Mouse (Mus musculus) mature B cell (primary cell): ENCODE results near the gene Dhx38.

Source experiments
- in situ Hi-C: fragments of 300-500 bp; cut with MboI; formaldehyde crosslinking; loops from 2 replicates; pipeline ENCODE4 v1.14.3; 2019

Dhx38 gene

DNA sequence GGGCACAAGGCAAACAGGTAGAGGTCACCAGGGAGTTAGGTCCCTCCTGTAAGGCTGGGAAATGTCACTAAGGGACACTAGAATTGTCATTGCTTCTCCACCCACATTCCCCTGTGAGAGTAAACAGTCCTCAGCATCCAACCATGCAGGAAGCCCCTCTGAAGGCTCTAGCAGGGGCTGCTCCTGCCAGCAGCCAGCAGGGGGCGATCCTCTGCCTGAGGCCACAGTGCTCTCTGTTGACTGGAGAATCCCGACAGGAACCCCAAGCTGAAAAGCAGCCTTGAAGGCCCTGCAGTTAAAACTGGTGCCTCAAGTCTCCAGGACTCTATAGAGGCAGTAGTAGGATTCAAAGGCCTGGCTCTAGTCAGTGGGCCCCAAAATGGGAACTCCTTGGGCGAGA, 14.0 kb downstream of the Dhx38 start:
- in situ Hi-C loops, result loop anchor here (25.0 kb wide), 1 partner anchor 1964 kb away; the partner anchor contains the start of gene Psmd7

DNA sequence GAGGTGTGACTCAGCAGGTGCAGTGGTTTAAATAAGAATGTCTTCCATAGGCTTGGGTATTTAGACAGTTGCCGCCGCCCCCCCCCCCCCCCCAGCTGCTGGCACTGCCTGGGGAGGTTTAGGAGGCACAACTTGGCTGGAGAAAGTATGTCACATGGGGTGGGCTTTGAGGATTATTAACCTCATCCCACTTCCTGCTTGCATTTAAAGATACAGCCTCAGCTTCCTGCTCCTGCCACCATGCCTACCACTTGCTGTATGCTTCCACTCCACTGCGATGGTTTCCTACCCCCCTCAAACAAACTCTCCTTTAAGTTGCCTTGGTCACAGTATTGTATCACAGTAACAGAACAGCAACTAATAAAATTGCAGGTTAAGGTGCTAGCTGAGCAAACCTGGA, 21.6 kb downstream of the Dhx38 start:
- in situ Hi-C loops, result no loop called here

DNA sequence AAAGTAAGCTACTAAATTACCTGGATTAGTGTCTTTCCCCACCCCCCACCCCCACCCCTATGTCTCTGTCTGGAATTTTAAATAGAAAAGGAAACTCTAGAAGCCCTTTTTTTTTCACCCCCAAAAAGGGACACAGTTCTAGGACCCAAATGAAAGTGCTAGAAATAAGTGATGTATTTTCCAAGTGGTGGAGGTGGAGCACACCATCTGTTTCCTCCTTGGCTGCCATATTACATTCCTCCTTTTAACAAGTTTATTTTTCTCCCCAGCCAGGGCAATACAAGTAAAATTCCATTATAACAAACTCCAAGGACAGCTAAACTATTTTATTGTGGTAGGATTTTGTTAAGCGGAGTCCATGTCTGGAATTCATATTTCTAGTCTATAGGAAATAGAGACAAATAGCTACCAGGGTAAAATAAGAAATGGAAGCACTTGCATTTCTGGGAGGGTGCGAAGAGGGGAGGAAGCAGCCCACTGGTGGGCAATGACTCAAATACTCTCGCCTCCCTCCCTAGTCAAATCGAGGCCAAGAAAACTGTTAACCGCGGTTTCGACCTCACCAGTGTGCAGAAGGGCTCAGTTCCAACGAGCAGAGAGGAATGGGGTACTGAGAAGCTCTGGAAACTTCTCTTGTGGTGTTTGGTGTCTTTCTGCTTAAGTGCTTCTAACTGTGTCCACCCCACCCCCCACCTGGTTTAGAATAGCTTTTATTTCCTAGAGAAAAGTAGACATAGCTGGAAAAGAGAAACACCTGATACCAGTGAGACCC, 22.7 kb downstream of the Dhx38 start:
- in situ Hi-C loops, result no loop called here

DNA sequence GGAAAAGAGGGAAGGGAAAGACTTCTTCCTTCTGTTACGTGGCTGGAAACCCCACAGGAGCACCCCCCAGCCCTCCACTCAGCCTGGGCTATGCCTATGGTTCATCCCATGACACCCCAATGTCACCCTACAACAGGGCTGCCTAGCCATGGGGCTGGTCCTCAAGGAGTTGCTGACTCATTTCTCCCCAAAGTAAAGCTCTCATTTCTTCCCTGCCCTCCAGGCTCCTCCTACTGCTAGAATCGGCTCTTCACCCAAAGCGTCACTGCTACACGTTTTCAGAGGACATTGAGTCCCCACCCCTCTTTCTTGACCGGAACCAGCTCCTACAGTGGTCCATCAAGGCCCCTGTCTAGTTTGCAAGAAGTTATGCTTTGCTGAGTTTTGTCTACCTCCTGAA, 23.5 kb downstream of the Dhx38 start:
- in situ Hi-C loops, result no loop called here

DNA sequence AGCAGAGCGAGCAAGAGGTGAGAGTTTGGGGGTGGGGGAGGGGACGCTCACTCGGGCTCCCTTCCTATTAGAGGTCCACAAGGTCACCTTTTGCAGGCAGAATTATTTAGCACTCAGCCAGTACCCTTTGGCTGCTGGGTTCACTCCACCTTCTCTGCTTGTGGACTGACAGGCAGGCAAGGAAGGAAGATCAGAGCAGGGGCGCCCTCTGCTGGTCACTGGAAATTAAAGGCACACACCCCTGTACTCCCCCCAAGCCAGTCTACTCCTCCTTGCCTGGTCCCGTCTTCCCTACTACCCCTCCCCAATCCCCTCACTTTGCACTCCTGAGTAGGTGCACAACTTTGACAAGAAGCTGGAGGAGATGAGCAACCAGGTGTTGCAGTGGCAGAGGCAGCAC, 29.0 kb downstream of the Dhx38 start:
- in situ Hi-C loops, result no loop called here

DNA sequence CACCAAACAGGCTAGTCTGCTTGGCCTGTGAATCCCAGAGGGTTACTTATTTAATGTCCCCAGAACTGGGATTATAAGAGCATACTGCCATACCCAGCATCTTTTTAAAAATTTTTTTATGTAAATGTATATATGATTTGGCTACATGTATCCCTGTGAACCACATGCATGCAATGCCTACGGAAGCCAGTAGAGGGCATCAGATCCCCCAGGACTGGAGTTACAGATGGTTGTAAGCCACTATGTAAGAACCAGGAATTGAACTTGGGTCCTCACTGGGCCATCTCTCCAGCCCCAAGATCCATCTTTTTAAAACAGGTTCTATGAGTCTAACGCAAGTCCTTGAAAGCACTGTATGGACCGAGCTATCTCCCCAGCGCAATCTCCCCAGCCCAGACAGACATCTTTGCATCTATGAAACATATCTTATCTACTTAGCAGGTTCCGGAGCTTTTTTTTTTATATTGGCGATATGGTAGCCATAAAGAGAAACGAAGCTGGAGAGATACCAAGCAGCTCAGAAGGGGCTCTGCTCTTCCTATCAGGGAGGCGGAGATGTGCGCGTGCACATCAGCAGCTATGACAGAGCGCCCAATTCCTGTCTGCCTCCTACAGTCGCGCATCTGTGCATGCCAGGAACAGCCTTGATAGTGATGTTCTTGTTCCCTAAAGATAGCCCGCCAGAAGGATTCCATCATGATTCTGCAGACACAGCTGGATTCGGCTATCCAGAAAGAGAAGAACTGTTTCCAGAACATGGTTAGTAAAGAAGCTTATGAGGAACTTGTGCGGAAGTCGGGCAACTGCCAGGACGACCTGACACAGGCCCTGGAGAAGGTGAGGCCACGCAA, 30.3 kb downstream of the Dhx38 start:
- in situ Hi-C loops, result no loop called here

DNA sequence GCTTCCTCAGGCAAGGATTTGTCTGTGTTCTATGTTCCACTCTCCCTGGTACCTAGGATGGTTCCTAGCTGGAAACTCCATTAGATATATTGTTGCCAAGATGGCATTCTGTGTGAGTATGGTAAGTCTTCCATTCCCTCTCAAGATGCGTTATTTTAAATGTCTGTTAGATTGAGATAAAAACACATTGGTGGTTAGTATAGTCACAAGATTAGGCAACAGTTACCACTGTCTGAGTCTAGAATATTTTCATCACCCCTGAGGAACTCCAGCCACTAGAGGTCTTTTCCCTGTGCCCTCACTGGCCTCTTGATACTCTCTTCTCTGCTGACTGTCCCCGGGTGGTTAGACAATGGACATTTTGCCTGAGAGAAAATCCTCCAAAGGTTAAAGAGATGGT, 41.7 kb downstream of the Dhx38 start:
- in situ Hi-C loops, result no loop called here

DNA sequence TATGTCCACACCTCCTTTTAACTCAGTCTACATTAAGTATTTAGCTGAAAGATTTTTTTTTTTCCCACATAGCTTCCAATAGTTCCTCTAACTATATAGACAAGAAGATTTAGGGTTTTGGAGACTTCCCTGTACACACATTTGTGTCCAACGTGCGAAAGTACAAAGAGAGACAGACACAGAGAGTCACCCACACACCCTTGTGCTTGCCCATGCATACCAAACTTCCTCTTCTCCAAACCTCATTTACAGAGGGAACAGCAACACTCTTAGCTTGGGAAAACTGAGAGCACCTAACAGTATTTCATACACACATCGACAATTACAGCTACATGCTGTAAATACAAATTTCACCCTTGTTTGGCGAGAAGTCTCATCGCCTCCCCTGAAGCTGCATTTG, 60.1 kb downstream of the Dhx38 start:
- in situ Hi-C loops, result no loop called here

DNA sequence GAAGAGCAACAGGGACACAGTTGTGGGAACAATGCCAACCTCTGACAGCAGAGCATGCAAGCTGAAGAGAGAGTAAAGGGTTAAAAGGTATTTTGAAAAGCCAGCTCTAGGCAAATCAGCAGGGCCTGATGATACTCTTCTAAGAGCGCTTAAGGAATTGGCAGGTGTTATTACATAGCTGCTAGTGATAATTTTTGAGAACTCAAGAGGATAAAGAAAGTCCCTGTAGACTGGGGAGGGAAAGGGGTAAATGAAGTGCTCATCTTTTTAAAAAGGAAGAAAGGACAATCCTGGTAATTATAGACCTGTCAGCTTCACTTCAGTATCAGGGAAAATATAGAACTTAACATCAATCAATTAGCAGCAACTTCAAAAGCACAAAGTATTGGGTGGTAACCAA, 62.1 kb downstream of the Dhx38 start:
- in situ Hi-C loops, result no loop called here

DNA sequence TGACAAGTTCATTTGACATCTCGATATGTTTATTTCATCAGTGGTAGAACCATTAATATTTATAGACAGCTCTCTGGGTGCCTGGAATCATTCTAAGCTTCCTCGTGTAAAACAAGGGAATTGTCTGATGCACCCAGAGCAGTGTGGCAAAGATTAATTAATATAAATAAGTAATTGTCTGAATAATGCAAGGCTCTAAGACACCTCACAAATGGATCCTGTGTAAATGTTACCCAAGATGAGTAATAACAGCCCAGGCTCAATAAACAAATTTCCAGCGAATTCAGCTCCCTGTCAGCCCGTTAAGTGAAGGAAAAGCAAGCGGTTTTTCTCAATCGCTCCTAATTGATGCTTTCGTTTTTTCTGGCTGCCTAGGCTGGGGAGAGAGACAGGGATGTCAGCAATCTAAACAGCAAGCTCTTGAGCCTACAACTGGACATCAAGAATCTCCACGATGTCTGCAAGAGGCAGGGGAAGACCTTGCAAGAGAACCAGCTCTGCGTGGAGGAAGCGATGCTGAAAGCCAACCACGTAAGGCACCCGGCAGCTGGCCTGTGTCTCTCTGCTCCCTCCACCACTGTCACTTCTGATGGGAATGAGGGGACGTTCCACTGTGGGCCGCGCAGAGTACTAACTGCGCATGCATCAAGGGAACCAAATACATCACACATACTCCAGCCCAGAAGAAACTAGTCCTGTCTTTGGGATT, 66.5 kb downstream of the Dhx38 start:
- in situ Hi-C loops, result no loop called here
